Mouse (Mus musculus) ES-Bruce4 (cell line): ENCODE data around the gene Trim28.

Experiments used
- CTCF ChIP-seq: IDR thresholded peaks from one replicate; pipeline ENCODE4 v1.8.1; 2011; ENCODE audit warnings: low read depth, low read length
- EP300 ChIP-seq: IDR thresholded peaks from 2 replicates; pipeline ENCODE4 v1.6.1; 2011; ENCODE audit warnings: low read depth, low read length; ENCODE audit not compliant: insufficient read depth

DNA sequence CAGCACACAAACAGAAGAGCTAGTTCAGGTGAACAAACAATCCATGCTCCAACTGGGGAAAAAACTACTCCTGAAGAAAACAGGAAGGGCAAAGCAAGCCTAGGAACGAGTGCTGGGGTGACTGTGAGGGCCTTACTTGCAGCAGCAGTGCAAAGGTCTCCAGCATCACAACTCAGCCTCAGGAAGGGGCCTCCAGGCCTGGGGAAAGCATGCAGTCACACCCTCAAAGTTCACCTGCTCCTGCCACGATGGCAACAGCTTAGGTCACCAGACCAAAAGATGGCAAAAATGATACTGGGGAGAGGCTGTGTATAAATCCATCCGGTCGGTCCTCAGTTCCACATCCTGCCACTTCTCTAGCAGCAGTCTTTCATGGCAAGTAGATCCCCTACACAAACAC lies 40.0 kb upstream of the Trim28 start:
- TF ChIP-seq EP300 (no peak), CTCF (no peak)
